Mouse (Mus musculus) thymus, postnatal 14 days (tissue): ENCODE data around the gene Btbd9.

Experiments used
- DNase-seq: peaks from one replicate; pipeline ENCODE4 v3.0.0; 2021

Btbd9 gene

GRCm38 (mm10) chr17:30232698-30233097 is 343.6 kb downstream of the Btbd9 start:
- DNase-seq = no peak

GRCm38 (mm10) chr17:30231483-30231882 is 344.8 kb downstream of the Btbd9 start:
- no peak for DNase-seq

GRCm38 (mm10) chr17:30230428-30230827 is 345.9 kb downstream of the Btbd9 start:
- no peak for DNase-seq

- no peak for DNase-seq
These were observed 347.7 kb downstream of the Btbd9 start for GRCm38 (mm10) chr17:30228439-30229215.

GRCm38 (mm10) chr17:30225030-30225740 is 351.1 kb downstream of the Btbd9 start:
- no peak for DNase-seq

GRCm38 (mm10) chr17:30222837-30223236 is 353.5 kb downstream of the Btbd9 start:
- DNase-seq = no peak

- DNase-seq = no peak
These were observed 353.9 kb downstream of the Btbd9 start for GRCm38 (mm10) chr17:30222361-30222760.

- no peak for DNase-seq
These were observed 354.6 kb downstream of the Btbd9 start for GRCm38 (mm10) chr17:30221677-30222076.

GRCm38 (mm10) chr17:30215741-30216140 is 360.5 kb downstream of the Btbd9 start:
- DNase-seq = no peak

- no peak for DNase-seq
These were observed 361.9 kb downstream of the Btbd9 start for GRCm38 (mm10) chr17:30214393-30214792.

GRCm38 (mm10) chr17:30213371-30213770 is 362.9 kb downstream of the Btbd9 start:
- no peak for DNase-seq

GRCm38 (mm10) chr17:30212647-30213046 is 363.6 kb downstream of the Btbd9 start:
- no peak for DNase-seq

GRCm38 (mm10) chr17:30210936-30211335 is 365.4 kb downstream of the Btbd9 start:
- no peak for DNase-seq

GRCm38 (mm10) chr17:30210262-30210661 is 366.0 kb downstream of the Btbd9 start:
- DNase-seq = no peak

- no peak for DNase-seq
These were observed 371.0 kb downstream of the Btbd9 start for GRCm38 (mm10) chr17:30205062-30205825.

GRCm38 (mm10) chr17:30200283-30200682 is 376.0 kb downstream of the Btbd9 start:
- DNase-seq = no peak

GRCm38 (mm10) chr17:30199374-30200247 is 376.7 kb downstream of the Btbd9 start:
- DNase-seq = peak; percentile 21

GRCm38 (mm10) chr17:30198422-30198821 is 377.9 kb downstream of the Btbd9 start:
- DNase-seq = no peak

- DNase-seq = peak; percentile 50
These were observed 378.8 kb downstream of the Btbd9 start for GRCm38 (mm10) chr17:30197280-30198030.

GRCm38 (mm10) chr17:30196401-30197279 is 379.6 kb downstream of the Btbd9 start:
- peak; percentile 16 for DNase-seq
